Mouse (Mus musculus) megakaryocyte, embryonic 14.5 days (primary cell): ENCODE measurements around the gene Gca.

ENCODE experiments used
- FLI1 ChIP-seq: IDR thresholded peaks from 2 replicates; pipeline ENCODE4 v1.6.1; 2012; ENCODE audit warnings: low read length, inconsistent platforms, mixed read lengths
- GATA1 ChIP-seq: IDR thresholded peaks from 3 replicates; pipeline ENCODE4 v1.6.1; 2012; ENCODE audit warnings: mixed read lengths, low read length, inconsistent platforms, borderline replicate concordance

DNA sequence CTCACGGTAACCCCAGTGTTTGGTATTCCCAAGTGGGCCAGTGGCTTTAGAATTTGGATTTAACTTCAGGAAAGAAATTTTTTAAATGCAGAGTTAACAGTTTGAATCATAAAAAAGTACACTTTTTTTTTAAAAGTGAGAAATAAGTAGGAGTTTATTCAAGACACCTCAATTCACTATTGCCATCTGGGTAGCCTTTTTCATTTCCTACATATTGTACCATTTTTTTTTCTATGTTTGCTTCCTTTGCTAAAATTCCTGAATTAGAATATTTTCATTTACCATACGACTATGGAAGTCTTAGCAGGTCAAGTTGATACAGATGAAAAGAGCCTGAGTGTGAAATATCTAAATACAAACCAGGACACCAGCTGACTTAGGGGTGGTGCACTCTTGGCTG, 79.0 kb downstream of the Gca start:
- TF ChIP-seq GATA1 (no peak), FLI1 (no peak)
